Mouse (Mus musculus) liver, postnatal 0 days (tissue): Measurements from ENCODE around the gene Amh.

Experiments used
- CTCF ChIP-seq: sonication (generic); IDR thresholded peaks from 2 replicates; pipeline ENCODE4 v1.5.1; 2016; ENCODE audit warnings: antibody characterized with exemption, low read depth
- EP300 ChIP-seq: IDR thresholded peaks from 2 replicates; pipeline ENCODE4 v1.6.1; 2016; ENCODE audit warnings: antibody characterized with exemption, low read depth, mild to moderate bottlenecking

- TF ChIP-seq EP300, result no peak
- no peak for TF ChIP-seq CTCF
Measured at GRCm38 (mm10) chr10:80793033-80793784, 11.8 kb upstream of the Amh start.
